Mouse (Mus musculus) left cerebral cortex, adult 9 months (tissue): Measurements from ENCODE around the gene Crebrf.

Experiments
- DNase-seq, 2 experiments: peaks; one replicate each; pipeline ENCODE4 v3.0.0; 2022; ENCODE audit warnings: low spot score in 2 of 2

Gene Crebrf

GRCm38 (mm10) chr17:26705463-26706359 lies 9.7 kb upstream of the Crebrf start:
- DNase-seq, result no peak

GRCm38 (mm10) chr17:26707066-26707465 lies 8.4 kb upstream of the Crebrf start:
- DNase-seq, result no peak

- DNase-seq, result no peak
Observed at GRCm38 (mm10) chr17:26708499-26708898, 7.0 kb upstream of the Crebrf start.

- DNase-seq, result peak in 1 of 2 experiments; percentile 56
Observed at GRCm38 (mm10) chr17:26708993-26709590, 6.4 kb upstream of the Crebrf start.

- DNase-seq, result no peak
Observed at GRCm38 (mm10) chr17:26710049-26710448, 5.4 kb upstream of the Crebrf start.

GRCm38 (mm10) chr17:26715916-26716717 lies 667 bp downstream of the Crebrf start:
- peak; percentile 88 to 97 for DNase-seq

GRCm38 (mm10) chr17:26717868-26718267 lies 2.4 kb downstream of the Crebrf start:
- no peak for DNase-seq

GRCm38 (mm10) chr17:26719405-26719804 lies 4.0 kb downstream of the Crebrf start:
- no peak for DNase-seq

GRCm38 (mm10) chr17:26721802-26722201 lies 6.4 kb downstream of the Crebrf start:
- DNase-seq, result no peak

GRCm38 (mm10) chr17:26724790-26725189 lies 9.3 kb downstream of the Crebrf start:
- DNase-seq, result no peak

- DNase-seq, result no peak
Observed at GRCm38 (mm10) chr17:26726674-26727073, 11.2 kb downstream of the Crebrf start.

- DNase-seq, result no peak
Observed at GRCm38 (mm10) chr17:26727110-26727755, 11.8 kb downstream of the Crebrf start.

- DNase-seq, result no peak
Observed at GRCm38 (mm10) chr17:26742581-26742980, 27.1 kb downstream of the Crebrf start.

GRCm38 (mm10) chr17:26743294-26743693 lies 27.8 kb downstream of the Crebrf start:
- DNase-seq, result no peak

GRCm38 (mm10) chr17:26749975-26750374 lies 34.5 kb downstream of the Crebrf start:
- DNase-seq, result no peak

GRCm38 (mm10) chr17:26752297-26752696 lies 36.8 kb downstream of the Crebrf start:
- no peak for DNase-seq

- DNase-seq, result no peak
Observed at GRCm38 (mm10) chr17:26753476-26753875, 38.0 kb downstream of the Crebrf start.

- DNase-seq, result no peak
Observed at GRCm38 (mm10) chr17:26767100-26767753, 51.8 kb downstream of the Crebrf start.

- no peak for DNase-seq
Observed at GRCm38 (mm10) chr17:26767754-26768124, 52.3 kb downstream of the Crebrf start.

- no peak for DNase-seq
Observed at GRCm38 (mm10) chr17:26776211-26776610, 60.8 kb downstream of the Crebrf start.

- no peak for DNase-seq
Observed at GRCm38 (mm10) chr17:26778001-26778400, 62.6 kb downstream of the Crebrf start.
